Mouse (Mus musculus) heart, adult 9 months (tissue): ENCODE results near the gene Smim14.

ENCODE experiments used
- DNase-seq, 2 experiments: peaks; one replicate each; pipeline ENCODE4 v3.0.0; 2022; ENCODE audit warnings: low spot score in 2 of 2

Gene Smim14

DNA sequence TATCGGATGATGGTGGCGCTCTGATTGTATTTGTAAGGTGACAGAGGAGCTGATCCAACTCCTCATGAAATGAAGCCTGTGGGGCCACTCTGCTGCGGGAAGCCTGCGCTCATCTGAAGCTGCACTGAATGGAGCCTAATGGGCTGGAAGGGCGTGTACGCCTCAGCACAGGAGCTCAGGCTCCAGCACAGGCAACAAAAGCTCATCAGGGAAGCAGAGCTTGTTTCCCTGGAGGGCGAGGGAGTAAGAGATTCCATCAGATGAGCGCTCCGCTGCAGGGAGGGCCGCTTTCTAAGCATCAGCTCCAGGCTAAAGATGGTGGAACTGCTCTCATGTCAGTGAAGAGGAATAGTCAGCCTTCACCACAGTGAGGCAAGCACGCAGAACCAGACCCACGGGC, 129.0 kb downstream of the Smim14 start:
- no peak for DNase-seq

- DNase-seq = peak; percentile 64 to 83
These were observed 135.6 kb downstream of the Smim14 start for GRCm38 (mm10) chr5:65401251-65401994.
